ENCODE assay signal across 8 mouse cellular contexts in the genomic region with DNA sequence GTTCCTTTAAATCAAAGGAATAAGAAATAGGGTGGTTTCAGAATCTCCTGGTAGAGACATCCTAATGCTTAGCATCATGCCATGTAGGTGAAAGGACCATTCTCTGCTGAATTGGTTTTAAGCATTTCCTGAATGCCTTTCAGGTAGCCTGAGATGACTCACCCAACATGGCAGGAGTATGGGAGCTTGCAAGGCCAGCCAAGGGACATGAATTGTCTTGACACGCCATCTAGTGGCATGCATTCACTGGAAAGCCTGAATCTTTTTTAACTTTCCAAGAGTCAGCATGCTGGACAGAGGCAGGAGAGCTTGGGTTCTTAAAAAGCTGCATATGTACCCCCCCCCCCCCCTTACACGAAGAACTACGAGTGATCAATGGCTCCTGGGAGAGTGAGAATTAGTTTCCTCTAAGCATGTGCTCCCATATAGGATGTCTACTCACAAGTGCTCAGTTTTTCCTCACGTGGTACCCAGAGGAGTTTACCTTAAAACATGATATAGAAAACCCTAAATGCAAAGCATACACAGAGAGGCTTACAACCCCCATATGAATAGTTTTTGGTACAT. TPM values are rescaled to one million over a fixed set of nuclear protein-coding genes. Genes with fewer than 3 reads are reported as not detected.
A peak's percentile ranks its signal among the peaks of the same experiment; 100 is the strongest.
DNase-seq lines count a peak whose midpoint lies in the region; ATAC-seq and TF ChIP-seq lines count a peak whose summit lies in the region.

No protein-coding gene starts in this region.

- no peaks in the 10 kb centered on the region for H3K79me2 ChIP-seq in myocyte (ENCODE audit: control insufficient read depth, insufficient read depth)

- no peak for TF ChIP-seq POLR2A in myocyte (IDR thresholded peaks at IDR 0.05; ENCODE audit: insufficient read length, low read depth)

- H3K27ac ChIP-seq in left cerebral cortex, adult 2 months, result no peak overlapping the region
- no peak overlapping the region for H3K27ac ChIP-seq in forebrain, embryonic 10.5 days
- no peak overlapping the region for H3K27ac ChIP-seq in hindbrain, embryonic 16.5 days (ENCODE audit: low read depth, low read length)

- H3K4me1 ChIP-seq in forebrain, embryonic 10.5 days, result peaks cover 10% of the 10 kb centered on the region
- no peaks in the 10 kb centered on the region for H3K4me1 ChIP-seq in hindbrain, embryonic 16.5 days (ENCODE audit: control insufficient read depth, insufficient read depth, low read depth, low read length)

- TF ChIP-seq CTCF in left cerebral cortex, adult 2 months (IDR thresholded peaks at IDR 0.05), result peak; percentile 72

- H3K27me3 ChIP-seq in forebrain, embryonic 10.5 days (ENCODE audit: poor library complexity, severe bottlenecking), result no peaks in the 10 kb centered on the region
- H3K27me3 ChIP-seq in hindbrain, embryonic 16.5 days (replicated peaks; ENCODE audit: control insufficient read depth, insufficient read depth, low read length), result no peaks in the 10 kb centered on the region
- peaks cover 4% of the 10 kb centered on the region for H3K27me3 ChIP-seq in myocyte (ENCODE audit: control insufficient read depth, insufficient read depth, insufficient read length)

- peak in 1 of 2 experiments; percentile 63 for DNase-seq in left cerebral cortex, adult 2 months (ENCODE audit: extremely low spot score in 1 of 2, low spot score in 2 of 2)
- no peak for DNase-seq in left cerebral cortex, adult 8-10 months (ENCODE audit: low spot score in 2 of 2)
- peak; percentile 90 for DNase-seq in brain, adult 2 months (ENCODE audit: low read depth, low spot score)
- DNase-seq in forebrain, embryonic 10.5 days (ENCODE audit: extremely low spot score, low spot score), result peak; percentile 60
- DNase-seq in left cerebral cortex, postnatal 14 days (ENCODE audit: low spot score in 2 of 2), result peak; percentile 74 to 75
- DNase-seq in thymus, postnatal 0 days (ENCODE audit: low spot score), result peak; percentile 14

- ATAC-seq in hindbrain, embryonic 16.5 days, result peak; percentile 42

- no peaks in the 10 kb centered on the region for H3K9me3 ChIP-seq in forebrain, embryonic 10.5 days
- H3K9me3 ChIP-seq in hindbrain, embryonic 16.5 days (ENCODE audit: control insufficient read depth, low read length), result no peaks in the 10 kb centered on the region

- H3ac ChIP-seq in myocyte (ENCODE audit: control insufficient read depth, insufficient read length), result no peak overlapping the region

- H3K36me3 ChIP-seq in forebrain, embryonic 10.5 days (replicated peaks), result peaks cover 7% of the 10 kb centered on the region; the same call in 1 of the 2 replicates
- no peaks in the 10 kb centered on the region for H3K36me3 ChIP-seq in hindbrain, embryonic 16.5 days (ENCODE audit: control insufficient read depth, insufficient read depth, low read length)
- no peaks in the 10 kb centered on the region for H3K36me3 ChIP-seq in myocyte (ENCODE audit: control insufficient read depth, insufficient read depth)

- intact Hi-C loops in left cerebral cortex, adult 2 months (cut with DNase I), result loop anchor here (1.0 to 5.0 kb wide), 3 partner anchors 104 to 159 kb away; no protein-coding TSS in a partner anchor
- intact Hi-C loops in left cerebral cortex, postnatal 14 days (cut with DNase I), result loop anchor here (1.0 kb wide), 1 partner anchor 159 kb away; no protein-coding TSS in a partner anchor

- H3K4me2 ChIP-seq in hindbrain, embryonic 16.5 days (ENCODE audit: low read length), result no peak overlapping the region
- no peak overlapping the region for H3K4me2 ChIP-seq in myocyte (ENCODE audit: low read depth)

- WGBS in forebrain, embryonic 10.5 days, result 23% methylated on average over 4 of the region's 4 CpGs
- whole genome bisulfite sequencing in hindbrain, embryonic 16.5 days, result 18% methylated on average over 4 of the region's 4 CpGs

- H3K9ac ChIP-seq in hindbrain, embryonic 16.5 days (ENCODE audit: low read depth, low read length), result no peak overlapping the region

- H3K4me3 ChIP-seq in left cerebral cortex, adult 2 months, result no peak overlapping the region
- H3K4me3 ChIP-seq in forebrain, embryonic 10.5 days, result no peak overlapping the region
- no peak overlapping the region for H3K4me3 ChIP-seq in hindbrain, embryonic 16.5 days (ENCODE audit: low read length)
- no peak overlapping the region for H3K4me3 ChIP-seq in myocyte

TF ChIP-seq in myocyte, 11 proteins besides CTCF, POLR2A, EP300 and RAD21:
- TF ChIP-seq E2F4 (IDR thresholded peaks at IDR 0.05; ENCODE audit: insufficient read depth) (no peak), TCF12 (IDR thresholded peaks at IDR 0.05; ENCODE audit: insufficient read depth, poor library complexity, severe bottlenecking) (no peak), CEBPB (IDR thresholded peaks at IDR 0.05; ENCODE audit: insufficient read depth, poor library complexity, severe bottlenecking) (no peak), REST (IDR thresholded peaks at IDR 0.05; ENCODE audit: insufficient read depth, insufficient read length) (peak; percentile 57)

RNA-seq across cellular contexts. Expression of gene Tada1, which starts 59.7 kb away (rescaled TPM):
- 10 to 100 TPM; 35.2 to 36.9 TPM for total RNA-seq in left cerebral cortex, adult 2 months (2021)
- 10 to 100 TPM; 33.4 to 37.7 (median 33.6) TPM for total RNA-seq in left cerebral cortex, adult 8-10 months (2022)
- 66.8 and 69.4 TPM in 2 replicates for polyA plus RNA-seq in forebrain, embryonic 10.5 days (2016; fragmentation: Nextera tagmentation; extraction: Ambion mirVana)
- polyA plus RNA-seq in hindbrain, embryonic 16.5 days (2015; fragmentation: Nextera tagmentation; extraction: Ambion mirVana), result 73.8 and 77.8 TPM in 2 replicates
- total RNA-seq in left cerebral cortex, postnatal 14 days (2021), result 10 to 100 TPM; 26.7 to 31.1 TPM
- 11.7 TPM for polyA plus RNA-seq in myocyte (2012; fragmentation: generic; extraction: Trizol)
- 53.7 and 54.1 TPM in 2 replicates for polyA plus RNA-seq in thymus, postnatal 0 days (2015; fragmentation: Nextera tagmentation; extraction: Ambion mirVana)

Comparison
In these comparisons a context has a peak if more than half of its experiments do, and no peak if none do; other contexts are left out.
1. DNase-seq: peak in brain, adult 2 months (single experiment), forebrain, embryonic 10.5 days (single experiment), left cerebral cortex, postnatal 14 days (2 of 2) and thymus, postnatal 0 days (single experiment); none in left cerebral cortex, adult 8-10 months (0 of 2).